Mouse (Mus musculus): ENCODE results near the gene Gm17455. TPM values are rescaled to one million over a fixed set of nuclear protein-coding genes. Genes with fewer than 3 reads are reported as not detected.

Gm17455 gene
- 2.2 and 2.4 TPM in 2 replicates for polyA plus RNA-seq (2015; fragmentation: Nextera tagmentation; extraction: Ambion mirVana)

GRCm38 (mm10) chr10:60399449-60399848 lies at the start of gene Gm17455:
TSS of gene Gm17455 (plus strand) at chr10:60399726.

Other genes starting within 250 kb of the Gm17455 start
- 0.68 and 0.82 TPM in 2 replicates for gene Chst3, start 180.5 kb upstream of the Gm17455 start, polyA plus RNA-seq (2015; fragmentation: Nextera tagmentation; extraction: Ambion mirVana)
- gene Psap, start 122.1 kb upstream of the Gm17455 start, polyA plus RNA-seq (2015; fragmentation: Nextera tagmentation; extraction: Ambion mirVana) = 105 and 119 TPM in 2 replicates
- 6.5 and 7.9 TPM in 2 replicates for gene Vsir, start 52.9 kb upstream of the Gm17455 start, polyA plus RNA-seq (2015; fragmentation: Nextera tagmentation; extraction: Ambion mirVana)